Mouse (Mus musculus) bone marrow macrophage, adult 2 months (primary cell): ENCODE measurements at regions not wholly inside any gene's neighbourhood (a gene's known extent, or its start where the extent isn't known, plus 50 kb on each side); places are given as distances from the start of the nearest gene placed in this dataset.

ENCODE experiments used
- CTCF ChIP-seq: IDR thresholded peaks from 2 replicates; pipeline ENCODE4 v1.5.1; 2012; ENCODE audit warnings: low read depth, mild to moderate bottlenecking, low read length, moderate library complexity
- POLR2A ChIP-seq: IDR thresholded peaks from 2 replicates; pipeline ENCODE4 v1.6.1; 2012; ENCODE audit warnings: mild to moderate bottlenecking, low read depth, low read length, borderline replicate concordance

- TF ChIP-seq CTCF (no peak), POLR2A (no peak)
Measured at GRCm38 (mm10) chr10:39308535-39308934, 60.1 kb upstream of the Fyn start.
